Mouse (Mus musculus) bone marrow macrophage, adult 2 months (primary cell): ENCODE measurements around the gene Il25.

ENCODE experiments used
- CTCF ChIP-seq: IDR thresholded peaks from 2 replicates; pipeline ENCODE4 v1.5.1; 2012; ENCODE audit warnings: low read depth, mild to moderate bottlenecking, low read length, moderate library complexity
- POLR2A ChIP-seq: IDR thresholded peaks from 2 replicates; pipeline ENCODE4 v1.6.1; 2012; ENCODE audit warnings: mild to moderate bottlenecking, low read depth, low read length, borderline replicate concordance

- TF ChIP-seq CTCF (no peak), POLR2A (no peak)
Observed at GRCm38 (mm10) chr14:54936831-54937160, 4.3 kb downstream of the Il25 start.
